ENCODE assay signal across 14 mouse cellular contexts in genomic region chr13:93367555-93367954, GRCm38 (mm10).
"Had no signal": no experiment of that assay in that cellular context is flagged by ENCODE, and none has a peak within 500 bp of the region (broad histone marks: within the 10 kb centered on the region; RNA-seq: fewer than 3 reads in every experiment).

No protein-coding gene starts in this region.

- H3K27me3 ChIP-seq: megakaryocyte, embryonic 14.5 days; midbrain, embryonic 13.5 days; midbrain, embryonic 15.5 days; neural tube, embryonic 12.5 days; stomach, embryonic 15.5 days had no signal

- H3K4me1 ChIP-seq: midbrain, embryonic 13.5 days; midbrain, embryonic 15.5 days; neural tube, embryonic 12.5 days; stomach, embryonic 15.5 days had no signal

- H3K4me2 ChIP-seq: lung, embryonic 14.5 days; midbrain, embryonic 11.5 days; midbrain, embryonic 13.5 days; midbrain, embryonic 15.5 days; neural tube, embryonic 12.5 days; stomach, embryonic 15.5 days had no signal

- DNase-seq: lung, adult 18-20 months; lung, embryonic 14.5 days; lung, postnatal 10 days; lung, postnatal 4 days; right cerebral cortex, postnatal 14 days; thymus, adult 18-20 months; thymus, postnatal 14 days; thymus, postnatal 36 days had no signal

- H3K4me3 ChIP-seq: megakaryocyte, embryonic 14.5 days; midbrain, embryonic 13.5 days; midbrain, embryonic 15.5 days; neural tube, embryonic 12.5 days; stomach, embryonic 15.5 days had no signal

- H3K9me3 ChIP-seq: megakaryocyte, embryonic 14.5 days; midbrain, embryonic 13.5 days; midbrain, embryonic 15.5 days; neural tube, embryonic 12.5 days; stomach, embryonic 15.5 days had no signal

- ATAC-seq: midbrain, embryonic 13.5 days; midbrain, embryonic 15.5 days had no signal

- H3K36me3 ChIP-seq: midbrain, embryonic 15.5 days; neural tube, embryonic 12.5 days; stomach, embryonic 15.5 days had no signal

- H3K9ac ChIP-seq: lung, embryonic 14.5 days; midbrain, embryonic 13.5 days; midbrain, embryonic 15.5 days; neural tube, embryonic 12.5 days; stomach, embryonic 15.5 days had no signal

- H3K27ac ChIP-seq: midbrain, embryonic 13.5 days; midbrain, embryonic 15.5 days; neural tube, embryonic 12.5 days; stomach, embryonic 15.5 days had no signal
